Comparison of ENCODE assay signal across 8 mouse cellular contexts in genomic region chr3:9340788-9341187, GRCm38 (mm10).
DNase-seq lines count a peak whose midpoint lies in the region; ATAC-seq and TF ChIP-seq lines count a peak whose summit lies in the region.

No protein-coding gene starts in this region.

- H3K36me3 ChIP-seq in liver, postnatal 0 days (replicated peaks; ENCODE audit: insufficient read depth, low read length), result no peaks in the 10 kb centered on the region
- H3K36me3 ChIP-seq in neural tube, embryonic 15.5 days, result no peaks in the 10 kb centered on the region

- ATAC-seq in liver, postnatal 0 days, result peak; percentile 35; the same call in 1 of the 2 replicates
- peak; percentile 80 for ATAC-seq in neural tube, embryonic 15.5 days (ENCODE audit: low FRiP score)

- peaks cover 5% of the 10 kb centered on the region; the same call in 1 of the 2 replicates for H3K4me1 ChIP-seq in liver, postnatal 0 days (ENCODE audit: insufficient read depth)
- H3K4me1 ChIP-seq in neural tube, embryonic 15.5 days, result peaks cover 10% of the 10 kb centered on the region

- H3K27me3 ChIP-seq in liver, postnatal 0 days (ENCODE audit: insufficient read depth, low read length), result no peaks in the 10 kb centered on the region
- H3K27me3 ChIP-seq in neural tube, embryonic 15.5 days (replicated peaks), result peaks cover 12% of the 10 kb centered on the region; the same call in 1 of the 2 replicates

- H3K27ac ChIP-seq in liver, postnatal 0 days (ENCODE audit: low read depth), result no peak overlapping the region
- H3K27ac ChIP-seq in neural tube, embryonic 15.5 days (replicated peaks), result no peak overlapping the region

- peak overlapping the region; percentile 67 for H3K4me2 ChIP-seq in liver, postnatal 0 days (ENCODE audit: low read depth, low read length)
- H3K4me2 ChIP-seq in neural tube, embryonic 15.5 days, result peak overlapping the region; percentile 61

- intact Hi-C loops in gastrocnemius, postnatal 14 days (cut with DNase I; ENCODE audit: low total_unique reads), result no loop called here

- WGBS in liver, postnatal 0 days (ENCODE audit: insufficient replicate concordance), result 3% methylated on average over 15 of the region's 15 CpGs
- WGBS in neural tube, embryonic 15.5 days, result 1% methylated on average over 15 of the region's 15 CpGs

- no peaks in the 10 kb centered on the region for H3K9me3 ChIP-seq in liver, postnatal 0 days (ENCODE audit: low read length)
- no peaks in the 10 kb centered on the region for H3K9me3 ChIP-seq in neural tube, embryonic 15.5 days (replicated peaks)

- TF ChIP-seq CTCF in liver, postnatal 0 days (IDR thresholded peaks at IDR 0.05; ENCODE audit: low read depth), result no peak

- peak; percentile 46 for DNase-seq in ES-CJ7 (ENCODE audit: low read depth, low spot score)
- peak; percentile 60 for DNase-seq in adrenal gland, adult 2 months
- peak; percentile 25 for DNase-seq in gastrocnemius, postnatal 14 days
- DNase-seq in kidney, adult 11 months, result peak; percentile 62
- peak; percentile 36 for DNase-seq in liver, postnatal 0 days
- no peak for DNase-seq in B cell, adult 2 months
- no peak for DNase-seq in frontal cortex, postnatal 10 days (ENCODE audit: low spot score in 2 of 2)

- no peak for TF ChIP-seq EP300 in liver, postnatal 0 days (IDR thresholded peaks at IDR 0.05; ENCODE audit: low read depth)

- peak overlapping the region; percentile 21 for H3K4me3 ChIP-seq in liver, postnatal 0 days (ENCODE audit: low read depth, low read length)
- H3K4me3 ChIP-seq in neural tube, embryonic 15.5 days (replicated peaks), result peak overlapping the region; percentile 33

- peak overlapping the region; percentile 27; the same call in 1 of the 2 replicates for H3K9ac ChIP-seq in liver, postnatal 0 days (replicated peaks)
- peak overlapping the region; percentile 23 for H3K9ac ChIP-seq in neural tube, embryonic 15.5 days (replicated peaks)

Comparison
In these comparisons a context has a peak if more than half of its experiments do, and no peak if none do; other contexts are left out.
1. DNase-seq: peak in ES-CJ7 (single experiment), adrenal gland, adult 2 months (single experiment), gastrocnemius, postnatal 14 days (single experiment), kidney, adult 11 months (single experiment) and liver, postnatal 0 days (single experiment); none in B cell, adult 2 months (0 of 2) and frontal cortex, postnatal 10 days (0 of 2).